Mouse (Mus musculus): Measurements from ENCODE around the gene Arhgef39.

DNA sequence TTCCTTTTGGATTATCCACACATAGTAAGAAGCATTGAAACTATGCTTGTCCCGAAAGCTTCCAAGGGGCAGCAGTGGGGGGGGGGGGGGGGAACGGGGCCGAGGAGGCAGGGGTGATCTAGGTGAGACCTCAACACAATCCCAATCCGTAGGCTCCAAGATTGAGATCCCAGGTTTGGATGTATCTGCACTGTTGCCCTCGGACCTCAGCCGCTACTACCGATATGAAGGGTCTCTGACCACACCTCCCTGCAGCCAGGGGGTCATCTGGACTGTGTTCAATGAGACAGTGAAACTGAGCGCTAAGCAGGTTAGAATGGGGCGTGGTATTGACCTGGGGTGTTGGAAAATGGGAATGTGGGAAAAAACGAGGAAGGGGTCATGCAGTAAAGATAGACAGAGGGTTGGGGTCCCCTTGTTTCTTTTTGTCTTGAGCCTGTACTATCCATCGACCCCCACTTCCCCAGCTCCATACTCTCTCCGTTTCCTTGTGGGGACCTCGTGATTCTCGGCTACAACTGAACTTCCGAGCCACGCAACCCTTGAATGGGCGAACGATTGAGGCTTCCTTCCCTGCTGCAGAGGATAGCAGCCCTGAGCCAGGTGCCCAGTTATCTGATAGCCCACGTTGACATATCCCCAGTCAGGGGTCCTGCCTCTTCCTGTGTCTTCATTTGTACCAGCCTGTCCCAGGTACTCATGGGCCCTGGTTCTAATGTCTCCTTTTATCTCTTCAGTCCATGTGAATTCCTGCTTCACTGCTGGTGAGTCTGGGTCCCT lies 12.4 kb upstream of the Arhgef39 start:
- no peak for TF ChIP-seq CTCF (IDR thresholded peaks at IDR 0.05; ENCODE audit: extremely low read depth, insufficient read depth, insufficient read length, insufficient replicate concordance)
- no peak for TF ChIP-seq POLR2A (IDR thresholded peaks at IDR 0.05; ENCODE audit: low read depth, low read length)
